Mouse (Mus musculus) ES-Bruce4 (cell line): ENCODE data around the gene Schip1. TPM values are rescaled to one million over a fixed set of nuclear protein-coding genes. Genes with fewer than 3 reads are reported as not detected.

Experiments used
- H3K27ac ChIP-seq: 2 replicates; pipeline ENCODE4 v1.5.1; 2012; ENCODE audit warnings: low read length, inconsistent platforms; ENCODE audit not compliant: insufficient read depth
- H3K27me3 ChIP-seq: 2 replicates; pipeline ENCODE4 v1.6.1; 2012; ENCODE audit warnings: mild to moderate bottlenecking, low read length, inconsistent platforms; ENCODE audit not compliant: control insufficient read depth, poor library complexity, insufficient read depth, severe bottlenecking
- H3K36me3 ChIP-seq: 2 replicates; pipeline ENCODE4 v1.6.1; 2012; ENCODE audit warnings: inconsistent platforms, mild to moderate bottlenecking, low read length, moderate library complexity; ENCODE audit not compliant: control insufficient read depth, poor library complexity, insufficient read depth, severe bottlenecking
- H3K4me1 ChIP-seq: one replicate; pipeline ENCODE4 v1.8.1; 2011; ENCODE audit warnings: low read length; ENCODE audit not compliant: control insufficient read depth, insufficient read depth
- H3K4me3 ChIP-seq: 2 replicates; pipeline ENCODE4 v1.5.1; 2011; ENCODE audit warnings: low read depth, mild to moderate bottlenecking, low read length
- H3K9ac ChIP-seq: 2 replicates; pipeline ENCODE4 v1.6.1; 2012; ENCODE audit warnings: low read depth, mild to moderate bottlenecking, inconsistent platforms; ENCODE audit not compliant: poor library complexity, severe bottlenecking
- H3K9me3 ChIP-seq: replicated peaks from 2 replicates; pipeline ENCODE4 v1.6.1; 2012; ENCODE audit warnings: mild to moderate bottlenecking, low read length, inconsistent platforms; ENCODE audit not compliant: control insufficient read depth, poor library complexity, insufficient read depth, severe bottlenecking
- CTCF ChIP-seq: IDR thresholded peaks from one replicate; pipeline ENCODE4 v1.8.1; 2011; ENCODE audit warnings: low read depth, low read length
- EP300 ChIP-seq: IDR thresholded peaks from 2 replicates; pipeline ENCODE4 v1.6.1; 2011; ENCODE audit warnings: low read depth, low read length; ENCODE audit not compliant: insufficient read depth
- POLR2A ChIP-seq: IDR thresholded peaks from one replicate; pipeline ENCODE4 v1.8.1; 2011; ENCODE audit warnings: low read length; ENCODE audit not compliant: insufficient read depth
- polyA plus RNA-seq: library from polyadenylated mRNA; stranded (reverse); fragments of >200 nt; gene quantifications from 2 replicates; pipeline ENCODE4 v1.2.4, GENCODE M21; 2011; ENCODE audit warnings: low read depth; ENCODE audit not compliant: missing spikeins, insufficient read depth, insufficient read length

Gene Schip1
- polyA plus RNA-seq, 1 experiment, result 85.2 TPM

- H3K27me3 ChIP-seq, result no peaks in the 10 kb centered on the region
- H3K36me3 ChIP-seq, result no peaks in the 10 kb centered on the region
- H3K9me3 ChIP-seq, result no peaks in the 10 kb centered on the region
- H3K9ac ChIP-seq, result no peak overlapping the region
- no peaks in the 10 kb centered on the region for H3K4me1 ChIP-seq
- H3K4me3 ChIP-seq, result no peak overlapping the region
- no peak overlapping the region for H3K27ac ChIP-seq
- peak; percentile 61; the same call in 1 of the 2 replicates for TF ChIP-seq EP300
- TF ChIP-seq CTCF, result no peak
- no peak for TF ChIP-seq POLR2A
Measured at GRCm38 (mm10) chr3:68246154-68246553, 181.6 kb downstream of the Schip1 start.

- Histone ChIP-seq H3K27ac (no peak overlapping the region), H3K36me3 (no peaks in the 10 kb centered on the region), H3K27me3 (no peaks in the 10 kb centered on the region), H3K9ac (no peak overlapping the region), H3K4me1 (no peaks in the 10 kb centered on the region), H3K4me3 (no peak overlapping the region), H3K9me3 (no peaks in the 10 kb centered on the region)
- no peak for TF ChIP-seq CTCF
- TF ChIP-seq POLR2A, result no peak
- no peak for TF ChIP-seq EP300
Measured at GRCm38 (mm10) chr3:68250589-68250988, 186.0 kb downstream of the Schip1 start.

- Histone ChIP-seq H3K4me1 (no peaks in the 10 kb centered on the region), H3K27me3 (no peaks in the 10 kb centered on the region), H3K27ac (no peak overlapping the region), H3K36me3 (no peaks in the 10 kb centered on the region), H3K9me3 (no peaks in the 10 kb centered on the region), H3K4me3 (no peak overlapping the region), H3K9ac (no peak overlapping the region)
- no peak for TF ChIP-seq POLR2A
- TF ChIP-seq EP300, result no peak
- no peak for TF ChIP-seq CTCF
Measured at GRCm38 (mm10) chr3:68252335-68252734, 187.7 kb downstream of the Schip1 start.

- H3K4me1 ChIP-seq, result no peaks in the 10 kb centered on the region
- no peak overlapping the region for H3K4me3 ChIP-seq
- H3K27ac ChIP-seq, result no peak overlapping the region
- H3K9me3 ChIP-seq, result no peaks in the 10 kb centered on the region
- no peaks in the 10 kb centered on the region for H3K36me3 ChIP-seq
- no peak overlapping the region for H3K9ac ChIP-seq
- TF ChIP-seq EP300 (no peak), CTCF (no peak), POLR2A (no peak)
- H3K27me3 ChIP-seq, result no peaks in the 10 kb centered on the region
Measured at GRCm38 (mm10) chr3:68262304-68262703, 197.7 kb downstream of the Schip1 start.

GRCm38 (mm10) chr3:68267905-68268304, 203.3 kb downstream of the Schip1 start:
- H3K4me1 ChIP-seq, result no peaks in the 10 kb centered on the region
- H3K9ac ChIP-seq, result no peak overlapping the region
- H3K36me3 ChIP-seq, result no peaks in the 10 kb centered on the region
- H3K27me3 ChIP-seq, result no peaks in the 10 kb centered on the region
- no peaks in the 10 kb centered on the region for H3K9me3 ChIP-seq
- no peak overlapping the region for H3K4me3 ChIP-seq
- H3K27ac ChIP-seq, result no peak overlapping the region
- TF ChIP-seq EP300 (no peak), POLR2A (no peak), CTCF (no peak)

GRCm38 (mm10) chr3:68269251-68269650, 204.6 kb downstream of the Schip1 start:
- H3K4me1 ChIP-seq, result no peaks in the 10 kb centered on the region

More at GRCm38 (mm10) chr3:68269251-68269650, 204.6 kb downstream of the Schip1 start:
- Histone ChIP-seq H3K4me3 (no peak overlapping the region), H3K27me3 (no peaks in the 10 kb centered on the region), H3K9ac (no peak overlapping the region), H3K27ac (no peak overlapping the region), H3K9me3 (no peaks in the 10 kb centered on the region), H3K36me3 (no peaks in the 10 kb centered on the region)
- TF ChIP-seq POLR2A, result no peak
- TF ChIP-seq EP300, result no peak
- no peak for TF ChIP-seq CTCF
